Mouse (Mus musculus) CH12.LX (cell line): Measurements from ENCODE around the gene Grid2. TPM values are rescaled to one million over a fixed set of nuclear protein-coding genes. Genes with fewer than 3 reads are reported as not detected.

Experiments
- DNase-seq: peaks from one replicate; pipeline ENCODE4 v3.0.0-alpha.2; 2013; ENCODE audit errors: extremely low read depth
- H3K27ac ChIP-seq: 2 replicates; pipeline ENCODE4 v1.5.1; 2012; ENCODE audit warnings: low read depth, mild to moderate bottlenecking, control low read depth, moderate library complexity; ENCODE audit not compliant: insufficient read depth
- H3K27me3 ChIP-seq: replicated peaks from 2 replicates; pipeline ENCODE3; 2012; ENCODE audit warnings: inconsistent platforms
- H3K36me3 ChIP-seq, 2 experiments: replicated peaks in 1 of 2; 2 replicates each; pipeline versions ENCODE3 to v1.6.1; 2012; ENCODE audit warnings: inconsistent platforms in 1 of 2, low read length in 1 of 2, mild to moderate bottlenecking in 1 of 2, mixed read lengths in 1 of 2, moderate library complexity in 1 of 2; ENCODE audit not compliant: control insufficient read depth in 1 of 2, insufficient read depth in 1 of 2
- H3K4me1 ChIP-seq, 2 experiments: 2 replicates each; pipeline ENCODE4 v1.6.1; 2012; ENCODE audit warnings: inconsistent platforms in 1 of 2, moderate library complexity in 1 of 2; ENCODE audit not compliant: insufficient read depth in 2 of 2, control insufficient read depth in 1 of 2
- H3K4me2 ChIP-seq: 2 replicates; pipeline ENCODE4 v1.6.1; 2012; ENCODE audit warnings: low read depth, mild to moderate bottlenecking, control low read depth; ENCODE audit not compliant: poor library complexity, insufficient read depth, severe bottlenecking
- H3K4me3 ChIP-seq, 3 experiments: fragments of 150-350 bp in 1 of 3; sonication (generic) in 1 of 3; replicated peaks in 1 of 3; 2 replicates each; pipeline versions ENCODE3 to v1.5.1; 2011 to 2012; ENCODE audit warnings: low read depth in 2 of 3, low read length in 2 of 3, mild to moderate bottlenecking in 2 of 3, moderate library complexity in 2 of 3, control low read depth in 1 of 3, improper control_type of control experiment in 1 of 3, inconsistent platforms in 1 of 3, mixed read lengths in 1 of 3; ENCODE audit not compliant: poor library complexity in 1 of 3
- H3K79me2 ChIP-seq: replicated peaks from 2 replicates; pipeline ENCODE4 v1.6.1; 2012; ENCODE audit warnings: mild to moderate bottlenecking, moderate library complexity; ENCODE audit not compliant: control insufficient read depth, poor library complexity, insufficient read depth, severe bottlenecking; ENCODE audit errors: extremely low read depth
- H3K9ac ChIP-seq: 2 replicates; pipeline ENCODE4 v1.6.1; 2012; ENCODE audit warnings: low read depth, mild to moderate bottlenecking, control low read depth, moderate library complexity; ENCODE audit not compliant: insufficient read depth
- H3K9me3 ChIP-seq: replicated peaks from 2 replicates; pipeline ENCODE3; 2012; ENCODE audit warnings: low read length, inconsistent platforms, mixed read lengths
- BHLHE40 ChIP-seq: IDR thresholded peaks from 2 replicates; pipeline ENCODE4 v1.6.1; 2011; ENCODE audit warnings: mild to moderate bottlenecking, low read depth, low read length, improper control_type of control experiment
- CHD2 ChIP-seq: IDR thresholded peaks from 2 replicates; pipeline ENCODE4 v1.6.1; 2011; ENCODE audit warnings: low read length, improper control_type of control experiment
- CTCF ChIP-seq, 2 experiments: IDR thresholded peaks in 1 of 2; conservative IDR thresholded peaks in 1 of 2; 2 replicates each; pipeline ENCODE4 v1.5.1; 2011 to 2012; ENCODE audit warnings: low read depth in 2 of 2, low read length in 2 of 2, improper control_type of control experiment in 1 of 2, inconsistent platforms in 1 of 2, mild to moderate bottlenecking in 1 of 2, moderate library complexity in 1 of 2
- ELF1 ChIP-seq: IDR thresholded peaks from 2 replicates; pipeline ENCODE4 v1.6.1; 2014; ENCODE audit warnings: low read depth, mild to moderate bottlenecking, inconsistent platforms, low read length, improper control_type of control experiment
- HCFC1 ChIP-seq: IDR thresholded peaks from 2 replicates; pipeline ENCODE4 v1.6.1; 2012; ENCODE audit warnings: low read depth, mild to moderate bottlenecking, inconsistent platforms, low read length, improper control_type of control experiment
- MAX ChIP-seq: IDR thresholded peaks from 2 replicates; pipeline ENCODE4 v1.6.1; 2011; ENCODE audit warnings: low read length, improper control_type of control experiment
- MEF2A ChIP-seq: IDR thresholded peaks from 2 replicates; pipeline ENCODE4 v1.6.1; 2014; ENCODE audit warnings: low read depth, mild to moderate bottlenecking, inconsistent platforms, low read length, improper control_type of control experiment, borderline replicate concordance
- MYC ChIP-seq: IDR thresholded peaks from 2 replicates; pipeline ENCODE4 v1.6.1; 2011; ENCODE audit warnings: low read depth, mild to moderate bottlenecking, improper control_type of control experiment, low read length
- NELFE ChIP-seq: IDR thresholded peaks from 2 replicates; pipeline ENCODE4 v1.6.1; 2011; ENCODE audit warnings: low read depth, low read length, improper control_type of control experiment
- NRF1 ChIP-seq: IDR thresholded peaks from 2 replicates; pipeline ENCODE4 v1.6.1; 2014; ENCODE audit warnings: low read depth, mild to moderate bottlenecking, inconsistent platforms, low read length, improper control_type of control experiment, moderate library complexity
- PAX5 ChIP-seq: IDR thresholded peaks from 2 replicates; pipeline ENCODE4 v1.6.1; 2012; ENCODE audit warnings: low read length, inconsistent platforms, mixed read lengths
- RAD21 ChIP-seq: IDR thresholded peaks from 2 replicates; pipeline ENCODE4 v1.6.1; 2011; ENCODE audit warnings: low read depth, mild to moderate bottlenecking, low read length, improper control_type of control experiment, moderate library complexity
- RCOR1 ChIP-seq: conservative IDR thresholded peaks from 2 replicates; pipeline ENCODE4 v1.6.1; 2012; ENCODE audit warnings: low read depth, mild to moderate bottlenecking, inconsistent platforms, low read length, improper control_type of control experiment
- SMC3 ChIP-seq: IDR thresholded peaks from 2 replicates; pipeline ENCODE4 v1.6.1; 2011; ENCODE audit warnings: low read depth, low read length, improper control_type of control experiment
- TCF12 ChIP-seq: IDR thresholded peaks from 2 replicates; pipeline ENCODE4 v1.6.1; 2014; ENCODE audit warnings: low read depth, mild to moderate bottlenecking, inconsistent platforms, low read length, improper control_type of control experiment
- UBTF ChIP-seq: IDR thresholded peaks from 2 replicates; pipeline ENCODE4 v1.6.1; 2012; ENCODE audit warnings: low read depth, mild to moderate bottlenecking, inconsistent platforms, low read length, improper control_type of control experiment, moderate library complexity
- USF1 ChIP-seq: IDR thresholded peaks from 2 replicates; pipeline ENCODE4 v1.6.1; 2014; ENCODE audit warnings: low read depth, mild to moderate bottlenecking, inconsistent platforms, low read length, improper control_type of control experiment
- ZMIZ1 ChIP-seq: IDR thresholded peaks from 2 replicates; pipeline ENCODE4 v1.6.1; 2012; ENCODE audit warnings: low read depth, mild to moderate bottlenecking, inconsistent platforms, low read length, improper control_type of control experiment
- dilution Hi-C: fragments of 300-500 bp; cut with MboI; formaldehyde crosslinking; loops from 2 replicates; pipeline ENCODE4 v1.14.3; 2020; ENCODE audit warnings: low sequenced_read_pairs; ENCODE audit not compliant: extremely low pct_unique_long_range_greater_than_20kb, extremely low pct_ligation_motif_present
- in situ Hi-C: fragments of 300-500 bp; cut with MboI; formaldehyde crosslinking; loops from 3 replicates; pipeline ENCODE4 v1.14.3; 2019; ENCODE audit warnings: low sequenced_read_pairs, low pct_ligation_motif_present, low pct_unique_long_range_greater_than_20kb, mixed read lengths
- polyA plus RNA-seq: library from polyadenylated mRNA; unstranded; fragments of >175 nt; gene quantifications from 2 replicates; pipeline ENCODE4 v1.2.1, GENCODE M21; 2012; ENCODE audit warnings: low read depth; ENCODE audit not compliant: insufficient read length
- total RNA-seq, 2 experiments: library from RNA; depleted of rRNA; stranded (reverse); fragments of 300-350 nt in 1 of 2; fragments of >200 nt in 1 of 2; gene quantifications; 2 replicates each; pipeline ENCODE4 v1.2.3; 2012 to 2014

Grid2 gene
- total and polyA plus RNA-seq, 3 experiments, result not detected

DNA sequence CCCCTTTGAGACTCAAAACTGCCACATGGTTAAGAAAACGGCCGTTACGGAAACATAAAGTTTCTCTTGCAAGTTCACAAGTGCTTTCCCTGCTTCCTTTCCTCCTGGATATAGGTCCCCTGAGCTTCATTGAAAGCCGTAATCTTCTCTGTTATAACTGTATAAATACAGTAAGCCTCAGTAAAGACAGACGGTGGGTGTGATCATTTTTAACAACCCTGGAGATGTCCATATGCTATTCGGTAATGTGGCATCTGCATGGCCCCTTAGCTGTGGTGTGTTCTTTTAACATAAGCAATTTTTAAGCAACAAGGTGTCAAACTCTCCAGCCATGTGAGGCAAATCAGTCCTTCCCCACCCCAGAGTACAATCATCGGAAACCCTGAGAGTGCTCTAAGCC lies 892.9 kb downstream of the Grid2 start:
- no peaks in the 10 kb centered on the region for H3K27me3 ChIP-seq
- dilution Hi-C loops (no loop called here), in situ Hi-C loops (no loop called here)

DNA sequence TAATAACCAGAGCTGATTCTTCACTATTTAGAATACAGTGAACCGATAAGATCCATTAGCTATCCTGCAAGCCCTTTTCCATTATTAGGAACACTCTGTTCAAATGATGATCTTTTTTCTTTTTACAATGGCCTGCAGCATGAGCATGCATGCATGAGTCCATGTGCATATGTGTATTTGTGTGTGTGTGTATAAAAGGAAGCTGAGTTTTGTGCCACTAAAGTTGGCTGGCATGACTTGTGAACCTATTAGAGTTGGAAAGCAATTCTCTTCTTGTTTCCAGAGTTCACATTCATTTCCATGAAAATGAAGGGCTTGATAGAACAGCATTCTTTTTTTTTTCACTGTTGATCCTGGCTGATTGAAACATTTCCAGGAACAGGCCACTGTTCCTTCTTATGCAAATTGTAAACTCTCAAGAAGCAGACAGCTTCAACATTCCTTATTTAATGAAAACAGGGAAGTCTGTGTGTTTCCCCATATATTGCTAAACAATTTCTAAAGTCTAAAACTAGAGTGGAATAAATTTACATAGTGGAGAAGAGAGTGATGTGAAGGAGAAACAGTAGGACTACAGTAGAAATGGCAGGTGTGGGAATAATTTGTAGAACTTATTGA lies 919.4 kb downstream of the Grid2 start:
- no peak overlapping the region for H3K9ac ChIP-seq
- H3K27ac ChIP-seq, result no peak overlapping the region
- no peak overlapping the region for H3K4me2 ChIP-seq
- dilution Hi-C loops, result no loop called here
- H3K4me1 ChIP-seq, result no peaks in the 10 kb centered on the region
- no peaks in the 10 kb centered on the region for H3K79me2 ChIP-seq
- H3K36me3 ChIP-seq, result no peaks in the 10 kb centered on the region
- in situ Hi-C loops, result no loop called here
- H3K4me3 ChIP-seq, result no peak overlapping the region
- no peaks in the 10 kb centered on the region for H3K27me3 ChIP-seq
- DNase-seq, result no peak
- TF ChIP-seq RAD21 (no peak), MEF2A (no peak), CHD2 (no peak), RCOR1 (no peak), UBTF (no peak), MYC (no peak), BHLHE40 (no peak), NRF1 (no peak)
- peaks cover 17% of the 10 kb centered on the region for H3K9me3 ChIP-seq

More for the DNA sequence above, 892.9 kb downstream of the Grid2 start:
- Histone ChIP-seq H3K4me3 (no peak overlapping the region), H3K79me2 (no peaks in the 10 kb centered on the region), H3K27ac (no peak overlapping the region), H3K9ac (no peak overlapping the region), H3K9me3 (peaks cover 34% of the 10 kb centered on the region)
- no peak for TF ChIP-seq TCF12
- TF ChIP-seq MAX, result no peak
- no peak for TF ChIP-seq HCFC1
- TF ChIP-seq NELFE, result no peak
- TF ChIP-seq SMC3, result no peak
- no peak for TF ChIP-seq ZMIZ1
- no peak for TF ChIP-seq USF1
- TF ChIP-seq CTCF (conservative IDR thresholded peaks at IDR 0.05 in 1 of 2, IDR thresholded peaks at IDR 0.05 in 1 of 2; ENCODE audit: low read depth in 2 of 2, low read length in 2 of 2), result no peak
- no peak for TF ChIP-seq PAX5
- TF ChIP-seq BHLHE40, result no peak
- TF ChIP-seq MYC, result no peak
- TF ChIP-seq ELF1, result no peak
- TF ChIP-seq, all 38 proteins: peak for 0
- H3K4me2 ChIP-seq, result no peak overlapping the region
- H3K36me3 ChIP-seq, result no peaks in the 10 kb centered on the region
- H3K4me1 ChIP-seq, result no peaks in the 10 kb centered on the region
- DNase-seq, result no peak
